Mouse (Mus musculus) CD4-positive naive resting alpha-beta T cell, adult 76 days (primary cell): Measurements from ENCODE around the gene Naif1. TPM values are rescaled to one million over a fixed set of nuclear protein-coding genes. Genes with fewer than 3 reads are reported as not detected.

ENCODE experiments used
- total RNA-seq: library from RNA; stranded (reverse); gene quantifications from one replicate; pipeline ENCODE4 v1.2.4, GENCODE M21; 2023

The Naif1 gene
- 6.5 TPM for total RNA-seq

DNA sequence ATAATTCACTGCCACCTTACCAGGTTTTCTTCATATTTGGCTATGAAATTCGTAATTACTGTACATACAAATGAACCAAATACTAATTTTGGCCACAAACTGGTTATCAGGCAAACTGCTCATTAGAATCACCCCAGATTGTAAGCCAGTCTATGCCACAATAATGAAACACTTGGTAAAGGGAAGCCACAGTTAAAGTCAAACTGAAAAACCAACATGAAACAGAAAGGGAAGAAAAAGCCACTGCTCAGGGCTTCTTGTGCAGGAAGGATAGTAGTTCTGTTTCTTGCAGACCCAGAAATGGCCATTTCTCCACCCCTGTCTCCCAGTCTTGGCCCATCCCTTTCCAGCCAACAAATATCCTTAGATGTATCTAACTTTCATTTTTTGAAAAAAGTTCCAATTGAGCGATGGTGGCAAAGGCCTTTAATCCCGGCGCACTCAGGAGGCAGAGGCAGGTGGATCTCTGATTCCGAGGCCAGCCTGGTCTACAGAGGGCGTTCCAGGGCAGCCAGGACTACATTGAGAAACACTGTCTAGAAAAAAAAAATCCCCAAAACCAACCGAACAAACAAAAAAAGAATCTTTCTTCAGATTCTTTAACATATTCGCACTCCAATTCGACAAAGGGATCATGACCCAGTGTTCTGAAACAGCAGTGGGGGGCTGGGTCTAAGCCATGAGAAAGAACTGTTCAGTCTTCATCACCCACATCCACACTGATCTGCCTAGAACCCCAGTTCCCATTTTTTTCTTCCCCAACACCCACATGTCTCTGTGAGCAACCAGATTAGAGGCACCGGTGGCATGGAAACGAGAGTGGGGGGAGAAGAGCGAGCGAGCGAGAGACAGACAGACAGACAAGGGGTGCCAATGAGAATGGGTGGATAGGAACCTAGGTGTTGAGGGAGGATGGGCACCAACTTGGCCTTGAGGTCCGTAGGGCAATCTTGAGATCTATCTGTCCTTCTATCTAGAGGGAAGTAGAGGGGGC, at the start of gene Naif1:
Gene Naif1 (plus strand): TSS at position 697 of the 994 bp plus-strand sequence.

DNA sequence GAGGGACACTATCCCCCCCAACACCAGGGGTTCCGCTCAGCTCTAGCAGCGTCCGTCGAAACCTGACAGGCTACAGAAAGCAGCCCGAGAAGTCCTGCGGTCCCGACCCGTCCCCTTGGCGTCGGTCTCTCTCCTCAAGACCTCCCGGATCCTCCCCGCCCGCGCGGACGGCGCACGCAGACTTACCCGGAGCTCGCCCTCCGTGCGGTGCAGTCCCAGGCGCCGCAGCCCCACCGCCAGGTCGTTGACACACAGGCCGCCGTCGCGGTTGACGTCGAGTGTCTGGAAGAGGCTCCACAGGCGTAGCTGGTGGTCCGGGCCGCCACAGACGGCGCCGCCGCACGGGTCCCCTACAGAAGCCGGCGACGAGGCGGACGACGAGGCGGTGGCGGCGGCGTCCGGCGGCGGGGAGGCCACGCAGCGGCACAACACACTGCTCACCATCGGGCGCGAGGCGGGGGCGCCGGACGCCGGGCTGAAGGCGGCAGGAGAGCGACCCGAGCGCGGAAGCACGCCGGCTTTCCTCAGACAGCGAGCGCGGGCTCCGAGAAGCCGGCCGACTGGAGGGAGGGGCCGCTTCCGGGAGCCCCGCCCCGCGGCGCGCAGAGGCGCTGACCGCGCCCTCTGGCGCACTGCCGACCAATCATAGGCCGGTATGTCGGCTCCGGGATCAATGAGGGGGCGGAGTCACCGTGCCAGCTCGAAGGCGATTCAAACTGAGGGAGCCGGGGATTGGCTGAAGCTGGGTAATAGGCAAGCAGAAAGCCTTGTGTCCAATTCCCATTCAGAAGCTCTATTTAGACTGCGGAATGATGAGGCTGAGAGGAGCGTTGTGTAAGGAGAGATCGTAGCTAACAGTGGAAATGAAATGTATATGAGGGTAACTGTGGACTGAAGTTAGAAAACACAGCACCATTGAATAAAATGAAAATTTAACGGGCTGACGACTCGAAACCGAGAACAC, 906 bp downstream of the Naif1 start, which contains the start of gene Slc25a25:
Gene Slc25a25 (minus strand): TSS at position 565 of the 964 bp plus-strand sequence.

Other genes starting within 250 kb of the Naif1 start
- gene Pomt1, start 213.9 kb upstream of the Naif1 start, total RNA-seq = 15.0 TPM
- 89.0 TPM for gene Uck1, start 190.3 kb upstream of the Naif1 start, total RNA-seq
- 37.3 TPM for gene Golga2, start 163.1 kb upstream of the Naif1 start, total RNA-seq
- gene Swi5, start 162.4 kb upstream of the Naif1 start, total RNA-seq = 60.6 TPM
- gene Ciz1, start 98.1 kb upstream of the Naif1 start, total RNA-seq = 93.7 TPM
- not detected for gene Dnm1, start 97.1 kb upstream of the Naif1 start, total RNA-seq
- gene 1110008P14Rik, start 68.5 kb upstream of the Naif1 start, total RNA-seq = 23.4 TPM
- 2.8 TPM for gene Lcn2, start 62.2 kb upstream of the Naif1 start, total RNA-seq
- gene Ptges2, start 54.6 kb upstream of the Naif1 start, total RNA-seq = 6.2 TPM
- gene Slc25a25, start 988 bp downstream of the Naif1 start, total RNA-seq = 108 TPM
- gene Fam102a, start 84.9 kb downstream of the Naif1 start, total RNA-seq = 163 TPM
- gene Dpm2, start 120.4 kb downstream of the Naif1 start, total RNA-seq = 50.7 TPM
- 0.76 TPM for gene Pip5kl1, start 124.3 kb downstream of the Naif1 start, total RNA-seq
- gene 9430097D07Rik, start 125.2 kb downstream of the Naif1 start, total RNA-seq = not detected
- gene St6galnac4, start 136.6 kb downstream of the Naif1 start, total RNA-seq = 18.8 TPM
- 4.1 TPM for gene St6galnac6, start 149.3 kb downstream of the Naif1 start, total RNA-seq
- not detected for gene Ak1, start 171.3 kb downstream of the Naif1 start, total RNA-seq
- gene Eng, start 196.1 kb downstream of the Naif1 start, total RNA-seq = 3.4 TPM